Mouse (Mus musculus): Measurements from ENCODE around the gene Vmn2r18. TPM values are rescaled to one million over a fixed set of nuclear protein-coding genes. Genes with fewer than 3 reads are reported as not detected.

Vmn2r18 gene
- polyA plus RNA-seq (2015; fragmentation: Nextera tagmentation; extraction: Ambion mirVana): not detected in 2 replicates

DNA sequence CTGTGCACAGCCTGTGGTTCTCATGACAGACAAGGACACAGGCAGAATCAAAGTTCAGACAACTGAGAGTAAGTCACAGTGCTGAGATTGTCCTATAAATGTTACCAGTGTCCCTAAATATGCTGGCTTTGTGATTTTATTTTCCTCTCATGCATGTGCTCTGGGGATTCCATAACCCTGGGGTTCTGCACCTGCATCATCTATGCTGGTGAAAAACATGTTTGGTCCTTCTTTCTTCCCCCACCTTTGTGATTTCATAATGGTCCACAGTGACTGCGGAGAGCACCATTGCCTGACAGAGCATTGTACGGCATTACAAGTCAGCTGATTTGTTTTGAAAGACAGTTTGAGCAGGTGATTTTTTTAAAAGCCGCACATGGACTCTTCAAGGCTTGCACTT is at the start of gene Vmn2r18:
Gene Vmn2r18, minus strand, starts transcription at position 101 of the 400 bp plus-strand sequence.
- H3K4me2 ChIP-seq (replicated peaks; ENCODE audit: low read depth): no peak within 1 kb of the TSS
- no peaks in the 10 kb centered on the region for H3K9me3 ChIP-seq (ENCODE audit: control insufficient read depth)
- ATAC-seq: no peak
- H3K4me3 ChIP-seq (ENCODE audit: low read depth, low read length): no peak within 1 kb of the TSS
- H3K27ac ChIP-seq (ENCODE audit: low read depth, low read length): no peak within 1 kb of the TSS
- no peaks in the 10 kb centered on the region for H3K36me3 ChIP-seq (ENCODE audit: control insufficient read depth, insufficient read depth)
- no peak within 1 kb of the TSS for H3K9ac ChIP-seq (ENCODE audit: low read depth, low read length)
- no peaks in the 10 kb centered on the region for H3K4me1 ChIP-seq (replicated peaks; ENCODE audit: control insufficient read depth, insufficient read depth, low read length)
- WGBS: 91% methylated on average over 3 of the region's 3 CpGs
- H3K27me3 ChIP-seq (replicated peaks; ENCODE audit: control insufficient read depth, insufficient read depth, low read length): no peaks in the 10 kb centered on the region
- no peak for TF ChIP-seq CTCF (IDR thresholded peaks at IDR 0.05; ENCODE audit: low read depth)

DNA sequence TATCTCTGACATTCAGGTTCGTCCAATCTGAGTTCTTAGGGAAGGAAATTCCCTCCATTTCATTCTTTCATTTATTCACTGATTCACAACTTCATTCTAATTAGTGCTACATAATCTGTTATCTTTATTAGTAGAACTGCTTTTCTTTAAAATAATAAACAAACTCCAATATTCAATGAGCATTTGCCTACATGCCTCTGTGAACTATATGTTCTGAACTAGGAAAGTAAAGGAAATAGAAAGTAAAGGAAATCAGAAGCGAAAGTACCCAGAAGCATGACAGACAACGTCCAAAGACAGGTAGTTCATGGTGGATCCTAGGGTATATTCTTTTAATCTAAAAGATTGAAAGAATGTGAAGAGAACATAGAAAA is 45.6 kb upstream of the Vmn2r18 start:
- Histone ChIP-seq H3K4me2 (replicated peaks; ENCODE audit: low read depth) (peak overlapping the region; percentile 80; the same call in 1 of the 2 replicates), H3K4me1 (replicated peaks; ENCODE audit: control insufficient read depth, insufficient read depth, low read length) (no peaks in the 10 kb centered on the region), H3K27ac (ENCODE audit: low read depth, low read length) (no peak overlapping the region), H3K36me3 (ENCODE audit: control insufficient read depth, insufficient read depth) (peaks cover 12% of the 10 kb centered on the region), H3K9me3 (ENCODE audit: control insufficient read depth) (no peaks in the 10 kb centered on the region), H3K4me3 (ENCODE audit: low read depth, low read length) (no peak overlapping the region), H3K27me3 (replicated peaks; ENCODE audit: control insufficient read depth, insufficient read depth, low read length) (no peaks in the 10 kb centered on the region), H3K9ac (ENCODE audit: low read depth, low read length) (no peak overlapping the region)
- TF ChIP-seq CTCF (IDR thresholded peaks at IDR 0.05; ENCODE audit: low read depth): no peak
- ATAC-seq: no peak
- WGBS: 64% methylated on average over 3 of the region's 3 CpGs

DNA sequence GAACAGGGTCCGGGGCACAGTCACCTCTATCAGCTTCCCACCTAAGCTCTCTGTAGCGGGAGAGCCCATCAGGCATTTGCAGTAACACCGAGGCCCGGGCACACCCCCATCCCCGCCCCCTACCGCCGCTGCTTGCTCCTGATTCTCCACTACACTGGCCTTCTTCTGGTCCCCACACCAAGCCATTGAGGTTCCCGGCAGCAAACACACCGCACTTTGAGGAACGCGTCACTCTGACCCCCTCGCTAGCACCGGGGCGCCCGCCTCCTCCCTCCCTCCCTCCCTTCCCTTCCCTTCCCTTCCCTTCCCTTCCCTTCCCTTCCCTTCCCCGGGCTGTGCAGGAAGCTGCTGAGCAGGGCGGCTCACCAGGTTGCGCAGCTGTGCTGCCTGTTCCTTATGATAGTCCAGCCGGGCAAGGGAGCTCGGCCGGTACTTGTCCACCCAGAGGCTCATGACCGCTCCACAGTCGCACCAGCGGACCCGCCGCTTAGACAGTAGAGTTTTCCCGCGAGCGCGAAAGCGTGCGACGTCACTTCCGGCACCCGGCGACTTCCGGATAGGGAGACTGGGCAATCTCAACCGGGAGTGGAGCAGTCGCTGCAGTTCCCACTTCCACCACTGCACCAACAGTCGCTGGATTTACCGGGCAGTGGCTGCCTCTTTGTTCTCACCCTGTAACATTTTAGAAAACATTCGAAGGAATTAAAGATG is 45.0 kb upstream of the Vmn2r18 start, which contains the start of gene Rfc3:
Gene Rfc3, minus strand, starts transcription at position 543 of the 711 bp plus-strand sequence.
- TF ChIP-seq CTCF (IDR thresholded peaks at IDR 0.05; ENCODE audit: low read depth): peak; percentile 86
- Histone ChIP-seq H3K4me1 (replicated peaks; ENCODE audit: control insufficient read depth, insufficient read depth, low read length) (no peaks in the 10 kb centered on the region), H3K4me3 (ENCODE audit: low read depth, low read length) (peak within 1 kb of the TSS; percentile 67), H3K27ac (ENCODE audit: low read depth, low read length) (peak within 1 kb of the TSS; percentile 85), H3K4me2 (replicated peaks; ENCODE audit: low read depth) (peak within 1 kb of the TSS; percentile 80), H3K9ac (ENCODE audit: low read depth, low read length) (peak within 1 kb of the TSS; percentile 60), H3K27me3 (replicated peaks; ENCODE audit: control insufficient read depth, insufficient read depth, low read length) (no peaks in the 10 kb centered on the region), H3K36me3 (ENCODE audit: control insufficient read depth, insufficient read depth) (peaks cover 18% of the 10 kb centered on the region), H3K9me3 (ENCODE audit: control insufficient read depth) (no peaks in the 10 kb centered on the region)
- WGBS: under 1% methylated on average over 42 of the region's 42 CpGs
- ATAC-seq: peak; percentile 100

DNA sequence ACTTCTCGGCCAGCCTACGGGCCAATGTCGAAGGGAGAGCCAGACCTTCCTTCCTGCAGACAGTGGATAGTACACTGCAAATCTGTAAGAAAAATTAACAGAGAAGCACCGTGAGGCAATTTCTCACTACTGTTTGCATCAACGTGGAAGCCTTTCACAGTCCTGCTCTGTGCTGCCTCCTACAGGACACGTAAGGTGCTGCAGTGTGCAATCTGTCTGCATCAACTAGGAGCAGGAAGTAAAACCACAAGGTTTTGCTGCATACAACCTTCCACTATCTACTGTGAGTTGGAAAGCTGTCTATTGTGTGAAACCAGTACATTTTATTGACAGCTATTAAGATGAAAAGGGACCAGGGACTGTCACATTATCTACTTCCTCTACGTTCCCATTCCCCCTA is 39.0 kb upstream of the Vmn2r18 start:
- H3K27me3 ChIP-seq (replicated peaks; ENCODE audit: control insufficient read depth, insufficient read depth, low read length): no peaks in the 10 kb centered on the region
- H3K9me3 ChIP-seq (ENCODE audit: control insufficient read depth): no peaks in the 10 kb centered on the region
- no peak overlapping the region for H3K4me2 ChIP-seq (replicated peaks; ENCODE audit: low read depth)
- peaks cover 63% of the 10 kb centered on the region for H3K36me3 ChIP-seq (ENCODE audit: control insufficient read depth, insufficient read depth)
- no peak for ATAC-seq
- no peak overlapping the region for H3K4me3 ChIP-seq (ENCODE audit: low read depth, low read length)
- H3K27ac ChIP-seq (ENCODE audit: low read depth, low read length): no peak overlapping the region
- peak; percentile 72 for TF ChIP-seq CTCF (IDR thresholded peaks at IDR 0.05; ENCODE audit: low read depth)
- H3K9ac ChIP-seq (ENCODE audit: low read depth, low read length): no peak overlapping the region
- no peaks in the 10 kb centered on the region for H3K4me1 ChIP-seq (replicated peaks; ENCODE audit: control insufficient read depth, insufficient read depth, low read length)
- 89% methylated on average over 7 of the region's 7 CpGs for WGBS

DNA sequence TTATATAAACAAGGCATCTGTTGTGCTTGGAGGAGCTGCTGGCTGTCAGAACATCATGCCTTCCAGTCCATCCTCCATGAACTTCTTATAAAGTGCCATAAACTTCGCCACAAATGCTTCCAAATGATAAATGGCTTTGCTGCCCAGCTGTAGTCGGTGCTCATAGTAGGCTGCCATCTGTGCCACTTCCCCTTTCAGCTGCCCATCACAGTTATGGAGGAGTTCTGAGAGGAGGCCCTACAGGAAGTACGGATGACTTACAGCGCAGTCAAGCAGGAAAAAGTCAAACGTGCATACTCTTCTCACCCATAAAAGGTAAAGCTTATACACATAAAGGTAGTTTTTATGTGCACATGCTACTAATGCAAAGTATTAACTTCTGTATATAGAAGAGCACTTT is 37.0 kb upstream of the Vmn2r18 start:
- TF ChIP-seq CTCF (IDR thresholded peaks at IDR 0.05; ENCODE audit: low read depth): no peak
- Histone ChIP-seq H3K9me3 (ENCODE audit: control insufficient read depth) (no peaks in the 10 kb centered on the region), H3K27me3 (replicated peaks; ENCODE audit: control insufficient read depth, insufficient read depth, low read length) (no peaks in the 10 kb centered on the region), H3K36me3 (ENCODE audit: control insufficient read depth, insufficient read depth) (peaks cover 62% of the 10 kb centered on the region), H3K4me1 (replicated peaks; ENCODE audit: control insufficient read depth, insufficient read depth, low read length) (no peaks in the 10 kb centered on the region), H3K4me3 (ENCODE audit: low read depth, low read length) (no peak overlapping the region), H3K4me2 (replicated peaks; ENCODE audit: low read depth) (no peak overlapping the region), H3K9ac (ENCODE audit: low read depth, low read length) (no peak overlapping the region), H3K27ac (ENCODE audit: low read depth, low read length) (no peak overlapping the region)
- 93% methylated on average over 5 of the region's 5 CpGs for WGBS
- no peak for ATAC-seq

DNA sequence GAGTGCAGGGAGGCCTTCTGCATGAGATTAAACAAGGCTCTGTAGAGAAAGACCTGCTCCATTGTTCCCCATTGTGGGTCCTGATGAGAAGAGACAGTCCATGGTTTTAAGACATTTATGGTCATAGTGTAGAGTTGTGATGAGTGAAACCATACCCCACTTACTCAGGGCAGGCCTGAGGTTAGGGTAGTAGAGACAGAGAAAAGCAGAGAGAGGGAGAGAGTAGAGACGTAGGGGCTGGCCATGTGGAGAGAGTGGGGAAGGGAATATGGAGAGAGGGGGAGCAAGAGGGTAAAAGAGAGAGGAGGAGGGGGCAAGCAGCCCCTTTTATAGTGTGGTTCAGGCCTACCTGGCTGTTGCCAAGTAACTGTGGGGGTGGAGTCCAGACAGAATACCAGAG is 36.3 kb upstream of the Vmn2r18 start:
- WGBS: 94% methylated on average over 1 of the region's 1 CpGs
- Histone ChIP-seq H3K4me3 (ENCODE audit: low read depth, low read length) (no peak overlapping the region), H3K27me3 (replicated peaks; ENCODE audit: control insufficient read depth, insufficient read depth, low read length) (no peaks in the 10 kb centered on the region), H3K9ac (ENCODE audit: low read depth, low read length) (no peak overlapping the region), H3K36me3 (ENCODE audit: control insufficient read depth, insufficient read depth) (peaks cover 57% of the 10 kb centered on the region), H3K9me3 (ENCODE audit: control insufficient read depth) (no peaks in the 10 kb centered on the region), H3K4me1 (replicated peaks; ENCODE audit: control insufficient read depth, insufficient read depth, low read length) (no peaks in the 10 kb centered on the region), H3K4me2 (replicated peaks; ENCODE audit: low read depth) (no peak overlapping the region), H3K27ac (ENCODE audit: low read depth, low read length) (no peak overlapping the region)
- no peak for TF ChIP-seq CTCF (IDR thresholded peaks at IDR 0.05; ENCODE audit: low read depth)
- no peak for ATAC-seq
